Mouse (Mus musculus): ENCODE results near the gene Was. TPM values are rescaled to one million over a fixed set of nuclear protein-coding genes. Genes with fewer than 3 reads are reported as not detected.
A peak's percentile ranks its signal among the peaks of the same experiment; 100 is the strongest.
"Not testable (repeated sequence)": the region's sequence is repeated elsewhere in the genome, so short reads cannot be mapped to it uniquely, and the experiment has no call there.

Was gene
- polyA plus RNA-seq, 1 experiment: 9.7 TPM

- no peaks in the 10 kb centered on the region for H3K4me1 ChIP-seq (ENCODE audit: control insufficient read depth, insufficient read depth, low read length)
- no peak for TF ChIP-seq POLR2A (IDR thresholded peaks at IDR 0.05; ENCODE audit: borderline replicate concordance, extremely low read depth, low read depth, low read length)
- TF ChIP-seq CTCF (IDR thresholded peaks at IDR 0.05; ENCODE audit: insufficient read depth, low read length): no peak
- WGBS: 90% methylated on average over 3 of the region's 3 CpGs
- DNase-seq: no peak
- H3K4me3 ChIP-seq (replicated peaks; ENCODE audit: extremely low read depth, low read depth, low read length): no peak overlapping the region
These were observed 14.7 kb upstream of the Was start for GRCm38 (mm10) chrX:8105019-8105418.

- H3K4me1 ChIP-seq (ENCODE audit: control insufficient read depth, insufficient read depth, low read length): no peaks in the 10 kb centered on the region
- no peak overlapping the region for H3K4me3 ChIP-seq (replicated peaks; ENCODE audit: extremely low read depth, low read depth, low read length)
- TF ChIP-seq POLR2A (IDR thresholded peaks at IDR 0.05; ENCODE audit: borderline replicate concordance, extremely low read depth, low read depth, low read length) (no peak), CTCF (IDR thresholded peaks at IDR 0.05; ENCODE audit: insufficient read depth, low read length) (no peak)
- WGBS: 56% methylated on average over 7 of the region's 7 CpGs
- no peak for DNase-seq
These were observed 11.9 kb upstream of the Was start for GRCm38 (mm10) chrX:8102213-8102668.

GRCm38 (mm10) chrX:8101017-8101416, 10.7 kb upstream of the Was start:
- H3K4me1 ChIP-seq (ENCODE audit: control insufficient read depth, insufficient read depth, low read length): no peaks in the 10 kb centered on the region
- TF ChIP-seq POLR2A (IDR thresholded peaks at IDR 0.05; ENCODE audit: borderline replicate concordance, extremely low read depth, low read depth, low read length): no peak
- TF ChIP-seq CTCF (IDR thresholded peaks at IDR 0.05; ENCODE audit: insufficient read depth, low read length): no peak
- no peak for DNase-seq
- no peak overlapping the region for H3K4me3 ChIP-seq (replicated peaks; ENCODE audit: extremely low read depth, low read depth, low read length)
- 40% methylated on average over 3 of the region's 3 CpGs for WGBS

GRCm38 (mm10) chrX:8099435-8099834, 9.1 kb upstream of the Was start:
- no peak for DNase-seq
- no peak for TF ChIP-seq CTCF (IDR thresholded peaks at IDR 0.05; ENCODE audit: insufficient read depth, low read length)
- no peak for TF ChIP-seq POLR2A (IDR thresholded peaks at IDR 0.05; ENCODE audit: borderline replicate concordance, extremely low read depth, low read depth, low read length)
- no peak overlapping the region for H3K4me3 ChIP-seq (replicated peaks; ENCODE audit: extremely low read depth, low read depth, low read length)
- whole genome bisulfite sequencing: 55% methylated on average over 4 of the region's 4 CpGs
- H3K4me1 ChIP-seq (ENCODE audit: control insufficient read depth, insufficient read depth, low read length): no peaks in the 10 kb centered on the region

GRCm38 (mm10) chrX:8096787-8097242, 6.5 kb upstream of the Was start:
- Histone ChIP-seq H3K4me1 (ENCODE audit: control insufficient read depth, insufficient read depth, low read length) (no peaks in the 10 kb centered on the region), H3K4me3 (replicated peaks; ENCODE audit: extremely low read depth, low read depth, low read length) (peak overlapping the region; percentile 60)
- peak; percentile 88 for DNase-seq
- 26% methylated on average over 19 of the region's 19 CpGs for WGBS
- TF ChIP-seq POLR2A (IDR thresholded peaks at IDR 0.05; ENCODE audit: borderline replicate concordance, extremely low read depth, low read depth, low read length) (no peak; the same call in 1 of the 2 replicates), CTCF (IDR thresholded peaks at IDR 0.05; ENCODE audit: insufficient read depth, low read length) (no peak)

GRCm38 (mm10) chrX:8096068-8096786, 5.9 kb upstream of the Was start:
- not testable (repeated sequence) for DNase-seq; H3K4me1 ChIP-seq (ENCODE audit: control insufficient read depth, insufficient read depth, low read length)
- WGBS: 27% methylated on average over 26 of the region's 48 CpGs
- peak overlapping the region; percentile 60 for H3K4me3 ChIP-seq (replicated peaks; ENCODE audit: extremely low read depth, low read depth, low read length)

- H3K4me1 ChIP-seq (ENCODE audit: control insufficient read depth, insufficient read depth, low read length): no peaks in the 10 kb centered on the region
- H3K4me3 ChIP-seq (replicated peaks; ENCODE audit: extremely low read depth, low read depth, low read length): no peak overlapping the region
- TF ChIP-seq POLR2A (IDR thresholded peaks at IDR 0.05; ENCODE audit: borderline replicate concordance, extremely low read depth, low read depth, low read length) (no peak), CTCF (IDR thresholded peaks at IDR 0.05; ENCODE audit: insufficient read depth, low read length) (no peak)
- DNase-seq: no peak
- WGBS: 77% methylated on average over 10 of the region's 10 CpGs
These were observed 5.2 kb upstream of the Was start for GRCm38 (mm10) chrX:8095546-8095945.

GRCm38 (mm10) chrX:8090954-8091347, 653 bp upstream of the Was start:
- WGBS: 71% methylated on average over 5 of the region's 5 CpGs
- H3K4me1 ChIP-seq (ENCODE audit: control insufficient read depth, insufficient read depth, low read length); H3K4me3 ChIP-seq (replicated peaks; ENCODE audit: extremely low read depth, low read depth, low read length); DNase-seq: not testable (repeated sequence)

GRCm38 (mm10) chrX:8089746-8090145, 552 bp downstream of the Was start:
- Histone ChIP-seq H3K4me3 (replicated peaks; ENCODE audit: extremely low read depth, low read depth, low read length) (peak overlapping the region; percentile 6), H3K4me1 (ENCODE audit: control insufficient read depth, insufficient read depth, low read length) (no peaks in the 10 kb centered on the region)
- 67% methylated on average over 3 of the region's 3 CpGs for WGBS
- no peak for DNase-seq
- TF ChIP-seq CTCF (IDR thresholded peaks at IDR 0.05; ENCODE audit: insufficient read depth, low read length): no peak
- no peak for TF ChIP-seq POLR2A (IDR thresholded peaks at IDR 0.05; ENCODE audit: borderline replicate concordance, extremely low read depth, low read depth, low read length)

- Histone ChIP-seq H3K4me1 (ENCODE audit: control insufficient read depth, insufficient read depth, low read length) (no peaks in the 10 kb centered on the region), H3K4me3 (replicated peaks; ENCODE audit: extremely low read depth, low read depth, low read length) (no peak overlapping the region)
- TF ChIP-seq CTCF (IDR thresholded peaks at IDR 0.05; ENCODE audit: insufficient read depth, low read length): no peak
- TF ChIP-seq POLR2A (IDR thresholded peaks at IDR 0.05; ENCODE audit: borderline replicate concordance, extremely low read depth, low read depth, low read length): no peak
- WGBS: 80% methylated on average over 8 of the region's 8 CpGs
- DNase-seq: no peak
These were observed 4.7 kb downstream of the Was start for GRCm38 (mm10) chrX:8085611-8086010.

All from lung, adult 2 months (tissue).